Mouse (Mus musculus) stomach, postnatal 0 days (tissue): ENCODE measurements at regions not wholly inside any gene's neighbourhood (a gene's known extent, or its start where the extent isn't known, plus 50 kb on each side); places are given as distances from the start of the nearest gene placed in this dataset.

Source experiments
- CTCF ChIP-seq: IDR thresholded peaks from 2 replicates; pipeline ENCODE4 v1.5.1; 2016; ENCODE audit warnings: antibody characterized with exemption, low read depth, mild to moderate bottlenecking, moderate library complexity
- EP300 ChIP-seq: optimal IDR thresholded peaks from 2 replicates; pipeline ENCODE3; 2016; ENCODE audit warnings: antibody characterized with exemption

GRCm38 (mm10) chr14:53875736-53876135, 378.2 kb downstream of the Dad1 start:
- no peak for TF ChIP-seq CTCF
- TF ChIP-seq EP300, result no peak
